Mouse (Mus musculus): Measurements from ENCODE around the gene Bcar3.

Bcar3 gene

GRCm38 (mm10) chr3:122421042-122421702 lies 127.2 kb downstream of the Bcar3 start:
- no peak for DNase-seq

- no peak for DNase-seq
These were observed 127.9 kb downstream of the Bcar3 start for GRCm38 (mm10) chr3:122421802-122422201.

GRCm38 (mm10) chr3:122422276-122422675 lies 128.3 kb downstream of the Bcar3 start:
- no peak for DNase-seq

- DNase-seq, result no peak
These were observed 129.7 kb downstream of the Bcar3 start for GRCm38 (mm10) chr3:122423643-122424042.

- no peak for DNase-seq
These were observed 134.4 kb downstream of the Bcar3 start for GRCm38 (mm10) chr3:122428325-122428821.

GRCm38 (mm10) chr3:122430780-122431497 lies 137.0 kb downstream of the Bcar3 start:
- no peak for DNase-seq

- no peak for DNase-seq
These were observed 139.0 kb downstream of the Bcar3 start for GRCm38 (mm10) chr3:122432811-122433406.

- DNase-seq, result no peak
These were observed 140.2 kb downstream of the Bcar3 start for GRCm38 (mm10) chr3:122433975-122434626.

GRCm38 (mm10) chr3:122434983-122435935 lies 141.3 kb downstream of the Bcar3 start:
- peak; percentile 13 for DNase-seq

- no peak for DNase-seq
These were observed 144.3 kb downstream of the Bcar3 start for GRCm38 (mm10) chr3:122438143-122438825.

GRCm38 (mm10) chr3:122445696-122446095 lies 151.8 kb downstream of the Bcar3 start:
- no peak for DNase-seq

GRCm38 (mm10) chr3:122446678-122447077 lies 152.7 kb downstream of the Bcar3 start:
- no peak for DNase-seq

- no peak for DNase-seq
These were observed 154.3 kb downstream of the Bcar3 start for GRCm38 (mm10) chr3:122448196-122448595.

- DNase-seq, result no peak
These were observed 156.1 kb downstream of the Bcar3 start for GRCm38 (mm10) chr3:122450041-122450440.

GRCm38 (mm10) chr3:122453875-122454274 lies 159.9 kb downstream of the Bcar3 start:
- DNase-seq, result no peak

- DNase-seq, result no peak
These were observed 162.2 kb downstream of the Bcar3 start for GRCm38 (mm10) chr3:122456156-122456555.

GRCm38 (mm10) chr3:122456807-122457206 lies 162.9 kb downstream of the Bcar3 start:
- no peak for DNase-seq

- DNase-seq, result no peak
These were observed 163.8 kb downstream of the Bcar3 start for GRCm38 (mm10) chr3:122457723-122458122.

- no peak for DNase-seq
These were observed 164.8 kb downstream of the Bcar3 start for GRCm38 (mm10) chr3:122458743-122459142.

- no peak for DNase-seq
These were observed 167.0 kb downstream of the Bcar3 start for GRCm38 (mm10) chr3:122460848-122461511.

GRCm38 (mm10) chr3:122461512-122461881 lies 167.6 kb downstream of the Bcar3 start:
- no peak for DNase-seq
